Mouse (Mus musculus) lung, adult 18-20 months (tissue): ENCODE measurements around the gene Rasgrp4.
"Not testable (repeated sequence)": the region's sequence is repeated elsewhere in the genome, so short reads cannot be mapped to it uniquely, and the experiment has no call there.

Experiments used
- DNase-seq, 2 experiments: peaks; one replicate each; pipeline ENCODE4 v3.0.0; 2022; ENCODE audit warnings: mixed read lengths in 2 of 2

Rasgrp4 gene

GRCm38 (mm10) chr7:29180077-29180853 is 45.6 kb downstream of the Rasgrp4 start, which contains the start of gene Psmd8:
Psmd8 (minus strand) TSS chr7:29180701.
- peak; percentile 98 to 99 for DNase-seq

GRCm38 (mm10) chr7:29180854-29181236 is 46.2 kb downstream of the Rasgrp4 start:
- no peak for DNase-seq

- not testable (repeated sequence) for DNase-seq
These were observed 46.7 kb downstream of the Rasgrp4 start for GRCm38 (mm10) chr7:29181323-29181722.

- DNase-seq, result not testable (repeated sequence)
These were observed 59.6 kb downstream of the Rasgrp4 start for GRCm38 (mm10) chr7:29194230-29194629.

GRCm38 (mm10) chr7:29202577-29202976 is 67.9 kb downstream of the Rasgrp4 start:
- DNase-seq, result no peak
